ENCODE assay signal across 12 mouse cellular contexts in genomic region chr17:6816151-6816550, GRCm38 (mm10). TPM values are rescaled to one million over a fixed set of nuclear protein-coding genes. Genes with fewer than 3 reads are reported as not detected.
DNase-seq lines count a peak whose midpoint lies in the region; ATAC-seq lines count a peak whose summit lies in the region.
"Had no signal": no experiment of that assay in that cellular context is flagged by ENCODE, and none has a peak within 500 bp of the region (broad histone marks: within the 10 kb centered on the region; RNA-seq: fewer than 3 reads in every experiment).

No protein-coding gene starts in this region.

- peak; percentile 92 for ATAC-seq in CD4-positive, CD25-positive, alpha-beta regulatory T cell, adult 4 months
- peak; percentile 73 for ATAC-seq in intestine, embryonic 15.5 days
- peak; percentile 94 for ATAC-seq in neutrophil, adult 5-6 weeks (ENCODE audit: extremely low read depth, insufficient number of reproducible peaks, low FRiP score, poor library complexity, severe bottlenecking)
- no peak for ATAC-seq in erythroblast, adult 5-6 weeks (replicated peaks; ENCODE audit: low FRiP score, poor library complexity, severe bottlenecking)

- no peak overlapping the region for H3K9ac ChIP-seq in intestine, embryonic 15.5 days
- H3K9ac ChIP-seq: heart, embryonic 13.5 days; hindbrain, embryonic 14.5 days had no signal

- intact Hi-C loops in left cerebral cortex, postnatal 36 days (cut with DNase I), result no loop called here

- DNase-seq in B cell, adult 2 months, result peak; percentile 83 to 90
- DNase-seq in frontal cortex, postnatal 10 days (ENCODE audit: low spot score in 2 of 2), result no peak
- no peak for DNase-seq in left cerebral cortex, postnatal 36 days (ENCODE audit: low spot score in 2 of 2)

- WGBS in intestine, embryonic 15.5 days, result 59% methylated on average over 1 of the region's 1 CpGs

- no peak overlapping the region for H3K4me3 ChIP-seq in intestine, embryonic 15.5 days (replicated peaks)
- H3K4me3 ChIP-seq: heart, embryonic 13.5 days; megakaryocyte, embryonic 14.5 days; myocyte had no signal

- H3K27ac ChIP-seq in intestine, embryonic 15.5 days, result 0 out of 2 replicates have a peak overlapping the region, but pooled peaks have one; percentile 32
- H3K27ac ChIP-seq: heart, embryonic 13.5 days; hindbrain, embryonic 14.5 days; kidney, postnatal 0 days had no signal

- peaks cover 15% of the 10 kb centered on the region for H3K4me1 ChIP-seq in intestine, embryonic 15.5 days (replicated peaks)

- no peaks in the 10 kb centered on the region for H3K9me3 ChIP-seq in intestine, embryonic 15.5 days
- H3K9me3 ChIP-seq: heart, embryonic 13.5 days; megakaryocyte, embryonic 14.5 days had no signal

- H3K27me3 ChIP-seq in intestine, embryonic 15.5 days (replicated peaks), result no peaks in the 10 kb centered on the region
- H3K27me3 ChIP-seq: heart, embryonic 13.5 days had no signal

- no peaks in the 10 kb centered on the region for H3K36me3 ChIP-seq in intestine, embryonic 15.5 days
- H3K36me3 ChIP-seq: heart, embryonic 13.5 days had no signal

- H3K4me2 ChIP-seq in intestine, embryonic 15.5 days (replicated peaks), result no peak overlapping the region
- H3K4me2 ChIP-seq: heart, embryonic 13.5 days; hindbrain, embryonic 14.5 days had no signal

RNA-seq across cellular contexts. Expression of gene Ezr, which starts 33.6 kb away (rescaled TPM):
- 100 to 1,000 TPM; 110 to 136 TPM for polyA plus RNA-seq in CD4-positive, CD25-positive, alpha-beta regulatory T cell, adult 4 months (2017; shearing (Covaris generic))
- 232 and 235 TPM in 2 replicates for polyA plus RNA-seq in intestine, embryonic 15.5 days (2015; fragmentation: Nextera tagmentation; extraction: Ambion mirVana)
- total RNA-seq in neutrophil, adult 5-6 weeks (2017), result 651 and 692 TPM in 2 replicates
- total RNA-seq in erythroblast, adult 5-6 weeks (2015; ENCODE audit: low replicate concordance), result 9.4 and 23.2 TPM in 2 replicates
- 64.2 and 120 TPM in 2 replicates for total RNA-seq in erythroblast, adult 5-6 weeks (2017; ENCODE audit: low replicate concordance)
- total RNA-seq in left cerebral cortex, postnatal 36 days (2021), result 10 to 100 TPM; 51.1 to 51.8 TPM

Comparison
In these comparisons a context has a peak if more than half of its experiments do, and no peak if none do; other contexts are left out.
1. DNase-seq: peak in B cell, adult 2 months (2 of 2); none in frontal cortex, postnatal 10 days (0 of 2) and left cerebral cortex, postnatal 36 days (0 of 2).